Mouse (Mus musculus): ENCODE data around the gene Fam240a.

Fam240a gene

DNA sequence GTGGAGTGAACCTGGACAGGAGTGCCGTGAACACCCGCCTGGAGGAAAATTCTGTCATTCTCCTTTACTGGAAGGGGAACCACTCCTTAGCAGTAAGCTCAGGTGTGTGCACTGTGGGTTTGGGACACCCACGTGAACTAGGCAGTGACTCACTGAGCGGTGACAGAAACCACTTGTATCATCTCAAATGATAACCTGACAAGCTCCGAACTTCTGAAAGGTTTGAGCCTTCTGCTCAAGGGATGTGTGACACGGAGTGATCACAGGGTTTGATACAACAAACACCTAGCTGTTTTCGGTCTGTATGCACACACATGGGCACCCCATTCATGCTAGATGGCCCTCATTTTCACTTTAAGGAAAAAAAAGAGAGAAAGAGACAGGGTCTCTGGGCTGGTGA, at the start of gene Fam240a:
TSS of gene Fam240a (minus strand) at position 76 of the 400 bp plus-strand sequence.
- no peak for DNase-seq

DNA sequence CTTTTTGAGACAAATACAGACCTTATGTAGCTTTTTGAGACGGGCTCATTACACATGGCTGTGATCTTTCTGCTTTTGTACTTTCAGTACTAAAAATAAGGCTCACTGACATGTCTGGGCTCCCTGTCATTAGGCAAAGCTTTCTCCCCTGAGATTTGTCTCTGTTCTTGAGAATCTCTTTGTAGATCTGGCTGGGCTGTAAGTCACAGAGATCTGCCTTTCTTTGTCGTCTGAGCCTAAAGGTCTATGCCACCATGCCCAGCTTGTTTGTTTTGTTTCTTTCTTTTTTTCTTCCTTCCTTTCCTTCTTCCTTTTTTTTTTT, 49.2 kb upstream of the Fam240a start:
- no peak for DNase-seq

DNA sequence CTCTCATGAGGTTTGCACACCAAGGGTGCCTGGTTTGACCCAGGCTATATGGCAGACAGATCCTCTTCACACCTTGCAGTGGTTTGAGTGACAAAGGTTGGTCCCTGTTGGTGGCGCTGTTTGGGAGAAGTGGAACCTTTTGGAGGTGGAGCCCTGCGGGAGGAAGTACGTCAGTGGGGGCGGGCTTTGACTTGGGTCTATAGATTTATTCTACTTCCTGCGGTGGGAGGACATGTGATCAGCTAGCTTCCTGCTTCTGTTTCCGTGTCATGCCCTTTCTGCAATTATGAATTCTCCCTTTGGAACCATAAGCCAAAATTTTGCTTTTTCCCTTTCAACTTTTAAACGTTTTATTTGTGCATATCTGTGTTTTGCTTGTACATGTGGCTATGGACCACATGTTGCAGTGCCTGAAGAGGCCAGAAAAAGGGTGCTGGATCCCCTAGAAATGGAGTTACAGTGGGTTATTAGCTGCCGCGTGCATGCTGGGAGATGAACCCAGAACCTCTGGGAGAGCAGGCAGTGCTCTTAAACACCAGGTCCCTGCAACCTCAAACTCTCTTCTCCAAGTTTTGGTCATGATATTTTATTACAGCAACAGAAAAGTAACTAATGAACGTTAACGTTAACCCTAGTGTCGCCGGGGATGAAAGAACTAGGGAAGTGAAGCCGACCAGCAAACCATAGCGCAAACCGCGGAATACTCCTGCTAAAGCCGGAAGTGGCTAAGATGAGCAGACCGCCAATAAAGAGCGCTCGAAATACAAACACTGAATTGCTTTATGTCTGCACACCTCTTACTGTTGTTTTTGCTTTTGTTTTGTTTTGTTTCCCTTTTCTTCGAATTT, 48.6 kb upstream of the Fam240a start:
- DNase-seq: no peak

DNA sequence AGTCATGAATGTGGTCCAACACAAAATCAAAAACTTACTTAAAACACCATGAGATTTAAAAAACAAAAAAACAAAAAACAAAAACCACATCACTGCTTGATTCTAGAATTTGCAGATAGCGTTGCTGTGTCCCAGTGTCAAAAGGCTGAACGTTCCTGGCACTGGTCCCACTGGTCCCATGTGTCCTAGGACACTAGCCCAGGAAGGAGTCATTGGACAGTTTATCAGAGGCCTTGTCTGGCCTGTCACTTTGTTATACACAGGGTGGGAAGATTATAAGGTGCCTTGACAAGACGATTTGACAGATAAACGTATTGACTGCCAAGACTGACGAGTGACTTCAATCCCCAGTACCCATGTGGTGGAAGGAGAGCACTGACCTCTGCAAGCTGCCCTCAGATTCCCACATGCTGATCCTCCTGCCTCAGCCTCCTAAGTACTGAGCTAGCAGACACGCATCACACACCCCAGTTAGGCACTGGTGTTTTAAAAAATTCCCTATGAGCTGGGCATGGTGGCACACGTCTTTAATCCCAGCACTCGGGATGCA, 47.0 kb upstream of the Fam240a start:
- no peak for DNase-seq

DNA sequence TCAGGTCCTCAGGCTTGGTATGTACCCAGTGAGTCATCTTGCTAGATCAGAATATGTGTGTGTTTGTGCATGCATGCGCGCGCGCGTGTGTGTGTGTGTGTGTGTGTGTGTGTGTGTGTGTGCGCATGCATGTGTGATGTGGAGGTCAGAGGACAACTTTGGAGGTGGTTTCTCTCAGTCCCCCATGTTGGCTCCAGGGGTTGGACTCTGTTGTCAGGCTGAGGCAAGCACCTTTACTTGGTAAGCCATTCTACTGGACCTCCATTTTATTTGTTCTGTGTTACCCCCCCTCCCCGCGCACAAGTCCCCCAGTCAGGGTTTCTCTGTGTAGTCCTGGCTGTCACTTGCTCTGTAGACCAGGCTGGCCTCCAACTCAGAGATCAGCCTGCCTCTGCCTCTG, 44.7 kb upstream of the Fam240a start:
- DNase-seq: no peak

DNA sequence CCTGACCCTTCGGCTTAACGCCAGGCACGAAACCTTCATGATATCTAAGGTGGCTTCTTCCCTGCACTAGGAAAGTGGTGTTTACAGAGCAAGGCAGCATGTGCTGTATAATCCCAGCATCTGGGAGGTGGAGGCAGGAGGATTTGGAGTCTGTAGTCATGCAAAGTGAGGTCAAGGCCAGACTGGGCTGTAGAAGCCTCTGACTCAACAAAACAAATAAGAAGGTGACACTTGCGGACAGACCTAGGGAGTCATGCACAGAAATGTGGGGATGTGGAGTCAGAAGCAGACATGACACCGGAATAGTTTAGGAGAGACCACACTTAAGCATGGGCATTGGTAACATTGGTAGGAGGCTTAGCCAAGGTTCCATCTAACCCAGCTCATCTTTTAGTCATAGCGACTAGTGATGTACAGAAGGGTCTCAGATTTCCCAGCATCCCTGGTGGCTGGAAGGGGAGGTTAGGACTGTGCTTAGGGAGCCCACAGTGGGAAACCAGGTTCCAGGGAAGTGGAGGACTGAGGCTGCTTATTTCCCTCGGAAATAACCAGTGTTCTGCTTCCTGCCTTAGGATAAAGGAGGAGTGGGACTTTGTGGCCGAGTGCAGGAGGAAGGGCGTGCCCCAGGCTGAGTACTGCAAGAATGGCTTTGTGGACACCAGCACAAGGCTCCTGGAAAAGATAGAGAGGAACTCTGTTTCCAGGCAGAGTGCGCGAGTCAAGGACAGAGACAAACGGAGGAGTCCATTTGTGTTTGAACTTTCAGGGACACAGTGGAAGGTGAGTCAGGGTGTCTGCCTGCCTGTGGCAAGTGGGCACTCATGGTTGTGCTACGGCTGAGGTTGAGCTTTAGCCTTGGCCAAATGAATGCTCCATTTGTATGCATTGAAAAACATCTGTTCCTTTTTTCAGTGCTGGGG, 43.8 kb upstream of the Fam240a start:
- no peak for DNase-seq

DNA sequence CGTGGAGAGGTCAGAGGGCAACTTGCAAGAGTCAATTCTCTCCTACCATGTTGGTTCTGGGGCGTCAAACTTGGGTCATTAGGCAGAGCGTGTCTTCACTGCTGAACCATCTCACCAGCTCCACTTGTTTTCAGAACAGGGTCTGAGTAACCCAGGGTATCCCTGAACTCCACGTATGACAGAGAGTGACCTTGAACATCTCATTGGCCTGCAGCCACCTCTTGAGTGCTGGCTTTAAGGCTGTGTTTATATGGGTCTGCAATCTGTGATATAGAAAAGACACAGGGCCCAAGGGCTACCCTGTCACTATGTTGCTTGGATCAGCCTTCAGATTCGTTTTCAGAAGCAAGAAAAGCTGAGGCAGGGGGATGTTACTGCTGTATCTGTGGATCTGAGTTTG, 43.0 kb upstream of the Fam240a start:
- DNase-seq: no peak

DNA sequence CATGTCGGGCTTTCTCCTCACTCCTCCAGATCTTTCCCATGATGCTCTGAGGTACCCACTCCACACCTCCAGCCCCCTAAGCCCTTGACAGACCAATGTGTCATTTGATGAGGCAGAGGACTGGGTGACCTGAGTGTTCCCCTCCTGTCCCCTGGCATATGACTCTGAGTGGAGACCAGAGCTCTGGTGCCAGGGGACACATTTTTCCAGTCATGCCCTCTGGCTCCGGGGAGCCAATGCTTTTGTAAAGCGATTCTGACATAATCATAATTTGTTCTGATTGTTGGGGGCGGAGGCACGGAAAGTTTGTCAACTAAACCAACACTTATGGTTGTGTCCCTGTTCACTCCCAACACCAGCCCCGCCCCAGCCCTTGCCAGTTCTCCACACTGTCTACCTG, 39.3 kb upstream of the Fam240a start:
- DNase-seq: no peak

DNA sequence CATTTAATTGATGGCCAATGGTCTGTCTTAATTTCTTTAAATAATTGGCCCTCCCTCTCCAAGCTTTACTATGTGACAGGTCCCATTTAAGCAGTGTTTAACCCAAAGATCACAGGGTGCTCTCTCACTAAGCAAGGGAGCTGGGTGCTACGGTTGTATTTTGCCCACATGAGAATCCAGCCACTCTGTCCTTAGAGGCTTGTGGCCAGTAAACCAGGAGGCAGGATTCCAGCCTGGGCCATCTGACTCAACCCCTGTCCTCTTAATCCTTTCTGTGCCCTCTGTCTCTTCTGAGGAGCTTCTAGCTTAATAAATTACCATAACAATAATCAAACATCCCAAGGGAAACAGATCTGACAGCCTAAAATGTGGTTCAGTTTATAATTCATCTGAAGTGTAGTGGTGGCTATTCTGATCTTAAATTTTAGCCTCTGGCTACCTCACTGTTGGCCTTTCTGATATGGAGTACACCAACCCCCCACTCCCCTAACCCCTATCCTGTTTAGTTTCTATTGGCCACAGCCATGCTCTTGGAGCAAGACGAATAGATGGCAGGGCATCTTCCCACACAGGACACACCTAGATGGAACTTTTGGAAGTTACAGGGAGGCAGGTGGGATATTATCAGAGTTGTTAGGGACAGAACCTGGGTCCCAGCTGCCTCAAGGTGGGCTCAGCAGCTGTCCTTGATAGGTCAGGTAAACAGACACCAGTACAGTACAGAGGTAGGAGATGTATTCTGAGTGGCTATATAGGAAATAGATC, 38.2 kb upstream of the Fam240a start:
- no peak for DNase-seq

DNA sequence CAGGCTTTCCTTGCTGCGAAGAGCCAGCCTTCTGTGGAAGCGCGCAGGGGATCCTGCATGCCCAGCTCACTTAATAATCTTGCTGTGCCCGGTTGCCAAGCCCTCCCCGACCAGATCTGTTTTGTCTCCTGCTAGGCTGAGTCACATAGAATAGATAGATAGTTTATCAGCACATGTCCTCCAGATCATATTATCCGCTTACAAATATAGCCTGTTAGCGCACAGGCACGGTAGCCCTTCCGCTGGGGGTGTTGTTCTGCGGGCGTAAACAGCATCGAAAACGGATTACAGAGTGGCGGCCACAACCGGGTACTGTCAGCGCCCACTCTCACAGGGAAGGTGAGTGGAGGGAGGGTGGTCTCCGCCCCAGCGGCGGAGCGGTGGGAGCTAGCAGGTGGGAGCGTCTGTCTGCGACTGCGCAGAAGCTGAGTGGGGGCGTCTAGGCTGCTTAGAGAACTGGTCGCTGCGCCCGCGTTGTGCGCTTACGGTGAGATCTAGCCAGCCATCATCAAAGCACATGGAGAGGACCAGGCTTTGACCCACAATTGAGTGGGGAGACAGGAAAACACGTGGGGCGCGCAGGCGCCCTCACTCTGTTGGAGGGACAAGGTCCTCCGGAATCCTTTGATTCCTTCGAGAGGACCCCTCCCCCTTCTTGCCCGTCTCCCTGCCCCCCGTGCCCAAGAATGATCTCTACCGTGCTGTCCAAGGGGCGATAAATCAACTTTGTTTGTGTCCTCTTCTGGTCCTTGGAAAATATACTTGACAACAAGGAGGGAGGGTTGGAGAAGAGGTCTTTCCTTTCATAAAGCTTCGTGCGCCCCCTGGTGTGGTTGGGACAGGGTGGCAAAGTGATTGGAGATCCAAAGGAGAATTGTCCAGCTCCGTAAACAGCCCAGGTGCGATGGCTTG, 37.1 kb upstream of the Fam240a start:
- peak; percentile 68 for DNase-seq

DNA sequence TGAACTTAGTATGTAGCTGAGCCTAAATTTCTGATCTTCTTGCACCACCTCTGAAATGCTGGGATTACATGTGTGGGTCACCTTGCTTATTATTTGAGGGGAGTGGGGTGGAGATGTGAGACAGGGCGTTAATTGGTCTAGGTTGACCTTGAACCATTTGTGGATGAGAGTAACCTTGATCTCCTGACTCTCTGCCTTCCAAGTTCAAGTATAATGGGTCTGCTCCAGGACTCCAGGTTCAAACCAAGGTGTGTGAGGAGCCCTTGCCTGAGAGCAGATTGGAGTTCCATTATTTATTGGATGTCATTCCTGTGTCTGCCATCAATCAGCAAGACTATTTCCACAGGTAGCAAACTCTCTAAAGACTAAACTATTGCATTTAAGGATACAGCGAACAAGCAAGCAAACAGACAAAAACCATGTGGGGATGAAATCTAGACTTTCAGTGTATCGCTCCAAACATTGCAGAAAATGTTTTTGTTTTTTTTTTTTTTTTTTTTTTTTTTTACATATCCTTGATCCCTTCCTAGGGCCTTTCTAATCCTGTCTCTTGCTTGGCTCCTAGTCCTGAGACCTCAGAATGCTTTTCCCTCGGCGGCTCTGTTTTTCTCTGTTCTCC, 36.4 kb upstream of the Fam240a start:
- DNase-seq: no peak

DNA sequence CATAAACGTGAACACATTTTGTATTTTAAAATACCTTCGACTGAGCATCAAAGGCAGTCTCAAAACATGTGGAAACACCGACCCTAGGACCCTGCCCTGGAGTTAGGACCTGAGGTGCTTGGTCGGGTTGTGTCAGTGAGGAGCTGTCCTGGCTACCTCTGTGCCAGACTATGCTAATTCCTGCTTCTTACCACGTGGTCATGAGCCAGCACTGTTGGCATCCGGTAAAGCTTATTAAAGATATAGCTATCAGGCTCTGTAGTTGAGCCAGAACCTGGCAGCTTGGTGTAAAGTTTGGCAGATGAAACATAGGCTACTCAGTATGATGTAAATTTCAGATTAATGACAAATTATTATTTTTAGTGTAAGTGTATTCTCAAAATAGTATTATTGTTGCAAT, 35.7 kb upstream of the Fam240a start:
- no peak for DNase-seq

DNA sequence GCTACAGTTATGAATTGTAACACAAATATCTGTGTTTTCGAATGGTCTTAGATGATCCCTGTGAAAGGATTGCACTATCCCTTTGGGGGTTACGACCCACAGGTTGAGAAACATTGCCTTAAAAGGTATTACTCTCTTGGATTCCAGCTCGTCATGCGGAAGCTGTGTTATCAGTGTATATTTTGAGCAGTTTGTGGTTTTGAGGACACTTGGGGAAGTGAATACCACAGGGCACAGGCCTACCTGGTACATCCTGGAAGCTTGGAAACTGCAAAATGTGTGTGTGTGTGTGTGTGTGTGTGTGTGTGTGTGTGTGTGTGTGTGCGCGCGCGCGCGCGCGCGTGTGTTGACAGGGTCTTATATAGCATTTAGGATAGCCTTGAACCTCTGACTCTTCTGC, 35.2 kb upstream of the Fam240a start:
- DNase-seq: no peak

DNA sequence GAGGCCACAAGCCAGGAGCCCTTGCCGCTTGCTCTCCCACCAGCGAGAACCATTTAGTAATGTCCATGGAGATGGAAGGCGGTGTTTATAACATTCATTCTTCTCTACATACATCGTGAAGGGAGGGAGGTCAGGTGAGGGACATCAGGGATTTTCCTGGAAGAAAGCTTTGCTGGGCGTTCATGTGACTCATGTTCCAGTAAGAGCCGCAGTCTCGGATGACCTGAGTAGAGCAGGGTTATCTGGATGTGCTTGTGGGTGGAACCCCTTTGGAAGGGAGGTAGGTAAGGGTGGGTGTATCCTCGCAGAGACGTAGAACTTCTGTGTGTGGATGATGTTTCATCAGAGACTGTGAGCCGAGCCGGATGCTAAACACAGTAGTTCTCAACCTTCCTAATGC, 34.7 kb upstream of the Fam240a start, which contains the start of gene Lrrc2:
TSS of gene Lrrc2 (plus strand) at position 149 of the 400 bp plus-strand sequence.
- no peak for DNase-seq

DNA sequence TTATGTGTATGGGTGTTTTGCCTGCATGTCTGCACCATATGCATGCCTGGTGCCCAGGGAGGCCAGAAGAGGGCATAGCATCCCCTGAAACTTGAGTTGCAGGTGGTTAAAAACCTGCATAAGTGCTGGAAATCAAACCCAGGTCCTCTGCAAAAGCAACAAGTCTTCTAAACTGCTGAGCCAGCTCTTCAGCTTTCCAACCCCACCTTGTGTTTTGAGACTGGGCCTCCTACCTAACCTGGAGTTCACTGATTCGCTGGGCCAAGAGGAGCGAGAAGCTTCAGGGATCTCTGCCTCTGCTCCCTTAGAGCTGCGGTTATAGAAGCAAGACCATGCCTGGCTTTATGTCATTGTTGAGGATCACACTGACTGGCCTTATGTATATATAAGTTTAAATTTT, 33.4 kb upstream of the Fam240a start:
- DNase-seq: no peak

DNA sequence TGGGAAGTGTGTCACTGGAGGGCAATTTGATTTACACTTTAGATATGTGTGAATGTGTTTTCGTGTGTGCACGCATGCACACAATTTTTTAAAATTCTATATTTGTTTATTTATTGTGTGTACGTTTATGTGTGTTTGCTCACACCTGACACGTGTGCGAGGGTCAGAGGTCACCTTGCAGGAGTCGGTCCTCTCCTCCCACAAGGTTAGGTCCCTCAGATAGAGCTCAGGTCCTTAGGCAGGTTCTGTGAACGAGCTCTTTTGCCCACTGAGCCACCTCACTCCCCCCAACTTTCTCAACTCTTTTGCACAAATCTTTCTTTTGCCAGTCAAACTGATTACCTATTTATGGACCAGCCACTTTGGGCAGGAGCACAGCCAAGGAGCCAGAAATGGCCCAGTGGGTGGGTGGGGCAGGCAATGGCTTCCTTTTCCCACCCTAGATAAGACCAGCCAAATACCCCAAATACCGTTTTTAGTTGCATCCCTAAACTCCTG, 32.2 kb upstream of the Fam240a start:
- no peak for DNase-seq

DNA sequence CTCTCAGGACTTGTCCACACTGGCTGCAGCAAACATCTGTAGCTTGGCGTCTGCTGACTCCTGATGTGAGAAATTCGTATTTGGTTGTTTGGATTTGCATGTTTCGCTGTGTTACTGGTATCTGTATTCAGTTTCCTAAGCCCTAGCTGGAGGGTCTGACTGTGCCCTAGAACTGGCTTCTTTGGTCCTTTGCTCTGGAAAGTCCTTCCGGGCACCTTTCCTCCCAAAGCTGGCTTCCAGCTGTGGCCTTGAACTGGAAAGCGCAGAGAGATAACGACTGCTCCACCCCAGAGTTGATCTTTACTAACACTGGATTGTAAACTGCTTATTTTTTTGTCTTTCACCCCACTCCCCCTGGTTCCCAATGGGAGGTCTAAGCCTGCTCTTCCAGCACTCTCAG, 31.2 kb upstream of the Fam240a start:
- DNase-seq: no peak

DNA sequence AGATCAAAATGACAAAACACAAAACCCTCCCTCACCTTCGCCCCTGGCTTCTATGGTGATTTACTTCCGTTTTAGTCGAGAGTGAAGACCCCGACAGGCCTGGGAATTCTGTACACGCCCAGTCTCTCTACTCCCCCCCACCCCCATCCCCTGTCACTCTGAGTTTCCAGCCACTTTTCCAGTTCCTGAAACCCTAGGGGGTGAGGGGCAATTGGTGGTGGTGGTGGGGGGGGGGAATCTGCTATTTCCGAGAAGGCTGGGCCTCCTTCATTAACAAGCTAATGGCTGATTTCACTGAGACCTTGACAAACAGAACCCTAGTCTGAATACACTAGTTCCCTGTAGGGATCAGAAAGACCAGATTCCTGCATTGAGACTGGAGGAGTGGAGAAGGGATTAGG, 30.6 kb upstream of the Fam240a start:
- no peak for DNase-seq

DNA sequence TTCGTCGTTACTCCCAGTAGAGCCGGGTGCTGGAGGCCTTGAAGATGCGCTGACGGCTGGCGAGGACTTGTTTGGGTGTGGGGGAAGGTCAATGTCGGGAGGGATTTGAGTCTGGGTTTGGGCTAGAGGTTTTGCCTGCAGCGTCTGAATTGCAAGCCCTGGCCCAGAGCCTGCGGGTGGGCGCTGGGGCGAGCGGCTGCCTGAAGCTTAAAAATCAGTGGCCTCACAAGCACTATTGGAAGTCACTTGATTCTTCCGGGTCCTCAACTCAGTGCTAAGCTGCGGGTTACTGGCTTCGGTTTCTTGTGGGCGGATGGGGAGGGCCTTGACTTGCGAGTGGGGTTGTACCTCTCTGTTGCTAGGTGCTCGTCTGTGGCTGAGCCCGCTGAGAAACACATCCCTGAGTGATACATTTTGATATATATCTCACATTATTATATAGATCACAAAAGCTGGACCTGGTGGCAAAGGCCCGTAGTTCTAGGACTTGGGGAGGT, 29.9 kb upstream of the Fam240a start:
- DNase-seq: no peak

DNA sequence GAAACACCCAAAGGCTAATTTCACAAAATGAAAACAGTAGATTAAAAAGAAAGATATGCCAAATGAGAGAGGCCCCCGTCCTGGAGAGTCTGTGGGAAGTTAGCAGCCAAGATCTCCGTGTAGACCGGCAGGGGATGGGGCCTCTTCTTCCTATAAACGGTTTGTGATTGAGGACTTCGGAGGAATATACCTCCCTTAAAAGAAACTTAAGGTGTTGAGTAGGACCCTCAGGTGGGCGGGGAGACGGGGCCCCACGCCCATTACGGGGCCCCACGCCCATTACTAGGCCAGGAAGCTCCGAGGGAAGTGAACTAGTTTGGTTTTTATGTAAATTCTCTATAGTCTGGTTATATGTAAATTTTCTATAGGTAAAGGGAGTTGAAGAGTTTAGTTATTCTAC, 29.3 kb upstream of the Fam240a start, which contains the start of gene Tdgf1:
TSS of gene Tdgf1 (minus strand) at position 233 of the 400 bp plus-strand sequence.
- DNase-seq: no peak

DNA sequence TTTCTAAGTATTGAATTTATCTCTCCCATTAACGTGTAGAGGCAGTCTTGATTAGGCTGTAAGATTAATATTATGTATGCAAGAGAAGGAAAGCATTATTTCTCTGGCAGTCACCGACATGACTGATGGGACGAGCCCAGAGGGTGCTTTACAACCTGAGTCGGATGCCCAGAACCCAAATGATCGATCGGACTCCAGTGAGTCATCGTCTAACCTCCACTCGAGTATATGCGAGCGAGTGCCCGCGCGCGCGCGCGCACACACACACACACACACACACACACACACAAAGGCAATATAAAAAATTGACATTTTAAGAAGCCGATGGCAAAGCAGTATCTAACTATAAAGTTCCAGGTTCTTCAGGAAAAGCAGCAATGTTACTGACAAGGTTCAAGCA, 28.7 kb upstream of the Fam240a start:
- no peak for DNase-seq

Measured in liver (tissue).